ENCODE assay signal across 8 mouse cellular contexts in genomic region chr7:16876608-16877007, GRCm38 (mm10). TPM values are rescaled to one million over a fixed set of nuclear protein-coding genes. Genes with fewer than 3 reads are reported as not detected.
DNase-seq lines count a peak whose midpoint lies in the region; ATAC-seq and TF ChIP-seq lines count a peak whose summit lies in the region.

No protein-coding gene starts in this region.

- peak overlapping the region; percentile 31; the same call in 1 of the 2 replicates for H3K4me3 ChIP-seq in G1E (ENCODE audit: low read depth, low read length)
- peak overlapping the region; percentile 85 for H3K4me3 ChIP-seq in forebrain, embryonic 15.5 days

- ATAC-seq in G1E (ENCODE audit: extremely low read depth, insufficient number of reproducible peaks, low FRiP score, poor library complexity, severe bottlenecking): no peak
- no peak for ATAC-seq in forebrain, embryonic 15.5 days (replicated peaks)
- no peak for ATAC-seq in megakaryocyte-erythroid progenitor cell, adult 5-6 weeks (replicated peaks; ENCODE audit: low FRiP score, low TSS enrichment, poor library complexity, severe bottlenecking)

- peaks cover 35% of the 10 kb centered on the region for H3K27me3 ChIP-seq in G1E (ENCODE audit: insufficient read depth, low read length)
- H3K27me3 ChIP-seq in forebrain, embryonic 15.5 days: no peaks in the 10 kb centered on the region

- peak; percentile 38 for DNase-seq in gastrocnemius, postnatal 10 days
- DNase-seq in gastrocnemius, adult 18-20 months (ENCODE audit: low spot score): no peak
- DNase-seq in G1E (ENCODE audit: low spot score): no peak
- peak; percentile 71 to 77 for DNase-seq in kidney, postnatal 4 days
- peak; percentile 87 for DNase-seq in neural tube, embryonic 10.5 days (ENCODE audit: extremely low spot score, low spot score)
- DNase-seq in layer of hippocampus, postnatal 25 days (ENCODE audit: extremely low spot score in 1 of 2, low spot score in 1 of 2): no peak

- H3K36me3 ChIP-seq in G1E (replicated peaks): peaks cover 3% of the 10 kb centered on the region
- no peaks in the 10 kb centered on the region; the same call in 1 of the 2 replicates for H3K36me3 ChIP-seq in forebrain, embryonic 15.5 days

- H3K9ac ChIP-seq in forebrain, embryonic 15.5 days (replicated peaks): peak overlapping the region; percentile 78

- no peak overlapping the region for H3K27ac ChIP-seq in forebrain, embryonic 15.5 days (replicated peaks)

- H3K4me1 ChIP-seq in G1E (ENCODE audit: insufficient read depth, low read depth, low read length): peaks cover 28% of the 10 kb centered on the region
- H3K4me1 ChIP-seq in forebrain, embryonic 15.5 days: peaks cover 38% of the 10 kb centered on the region

- TF ChIP-seq CTCF in G1E (IDR thresholded peaks at IDR 0.05; ENCODE audit: low read depth, low read length): no peak

- H3K4me2 ChIP-seq in forebrain, embryonic 15.5 days (replicated peaks): peak overlapping the region; percentile 92

- no peaks in the 10 kb centered on the region for H3K9me3 ChIP-seq in G1E (replicated peaks)
- no peaks in the 10 kb centered on the region for H3K9me3 ChIP-seq in forebrain, embryonic 15.5 days

- 7% methylated on average over 13 of the region's 13 CpGs for WGBS in forebrain, embryonic 15.5 days

RNA-seq across cellular contexts. Expression of gene Dact3, which starts 1.5 kb away (rescaled TPM):
- 10 to 100 TPM in 1 of 2 experiments, 1 to 10 TPM in 1; 9.5 to 10.9 TPM for total RNA-seq in gastrocnemius, postnatal 10 days (2021)
- total RNA-seq in gastrocnemius, adult 18-20 months (2021): 1 to 10 TPM in 1 of 2 experiments, under 1 TPM in 1; 0.89 to 1.6 TPM
- total RNA-seq in G1E (2014; fragmentation: Nextera tagmentation) (0.30 TPM in 1 of 2 replicates, not detected in the other), G1E (2017) (0.05 and 0.12 TPM in 2 replicates)
- polyA plus RNA-seq in G1E (2012): 0.28 and 0.30 TPM in 2 replicates
- polyA plus RNA-seq in forebrain, embryonic 15.5 days (2015; fragmentation: Nextera tagmentation; extraction: Ambion mirVana): 3.3 and 3.4 TPM in 2 replicates
- total RNA-seq in layer of hippocampus, postnatal 25 days (2021): 100 to 1,000 TPM; 150 to 160 TPM
- 0.27 TPM in 1 of 2 replicates, not detected in the other for total RNA-seq in megakaryocyte-erythroid progenitor cell, adult 5-6 weeks (2014; fragmentation: Nextera tagmentation)
- total RNA-seq in megakaryocyte-erythroid progenitor cell, adult 5-6 weeks (2017): 0.75 TPM in 1 of 2 replicates, not detected in the other

RNA-seq across cellular contexts. Expression of gene Gng8, which starts 15.0 kb away (rescaled TPM):
- 1 to 10 TPM; 1.3 to 2.7 TPM for total RNA-seq in gastrocnemius, postnatal 10 days (2021)
- under 1 TPM; 0.37 to 0.71 TPM for total RNA-seq in gastrocnemius, adult 18-20 months (2021)
- total RNA-seq in G1E (2014; fragmentation: Nextera tagmentation): not detected in 2 replicates
- total RNA-seq in G1E (2017): 0.23 TPM in 1 of 2 replicates, not detected in the other
- polyA plus RNA-seq in G1E (2012): not detected in 2 replicates
- polyA plus RNA-seq in forebrain, embryonic 15.5 days (2015; fragmentation: Nextera tagmentation; extraction: Ambion mirVana): 4.4 TPM in 2 replicates
- total RNA-seq in layer of hippocampus, postnatal 25 days (2021): 1 to 10 TPM; 2.5 to 3.2 TPM
- not detected in 2 replicates for total RNA-seq in megakaryocyte-erythroid progenitor cell, adult 5-6 weeks (2014; fragmentation: Nextera tagmentation)
- total RNA-seq in megakaryocyte-erythroid progenitor cell, adult 5-6 weeks (2017): 2.6 TPM in 1 of 2 replicates, not detected in the other

RNA-seq across cellular contexts. Expression of gene Ptgir, which starts 29.7 kb away (rescaled TPM):
- 1 to 10 TPM; 1.8 to 2.9 TPM for total RNA-seq in gastrocnemius, postnatal 10 days (2021)
- total RNA-seq in gastrocnemius, adult 18-20 months (2021): 1 to 10 TPM in 1 of 2 experiments, under 1 TPM in 1; 0.39 to 2.2 TPM
- total RNA-seq in G1E (2014; fragmentation: Nextera tagmentation): not detected in 2 replicates
- total RNA-seq in G1E (2017): 3.1 and 3.5 TPM in 2 replicates
- polyA plus RNA-seq in G1E (2012): 0.05 and 0.07 TPM in 2 replicates
- 0.13 and 0.29 TPM in 2 replicates for polyA plus RNA-seq in forebrain, embryonic 15.5 days (2015; fragmentation: Nextera tagmentation; extraction: Ambion mirVana)
- total RNA-seq in layer of hippocampus, postnatal 25 days (2021): under 1 TPM in 1 of 2 experiments, not detected in 1; 0.09 TPM
- not detected in 2 replicates for total RNA-seq in megakaryocyte-erythroid progenitor cell, adult 5-6 weeks (2014; fragmentation: Nextera tagmentation)
- not detected in 2 replicates for total RNA-seq in megakaryocyte-erythroid progenitor cell, adult 5-6 weeks (2017)

RNA-seq across cellular contexts. Expression of gene Prkd2, which starts 33.9 kb away (rescaled TPM):
- total RNA-seq in gastrocnemius, postnatal 10 days (2021): 10 to 100 TPM in 1 of 2 experiments, 1 to 10 TPM in 1; 9.8 to 14.0 TPM
- total RNA-seq in gastrocnemius, adult 18-20 months (2021): 1 to 10 TPM; 4.9 to 5.9 TPM
- total RNA-seq in G1E (2014; fragmentation: Nextera tagmentation) (23.6 and 28.7 TPM in 2 replicates), G1E (2017) (3.9 and 4.4 TPM in 2 replicates)
- 13.6 and 22.4 TPM in 2 replicates for polyA plus RNA-seq in G1E (2012)
- 7.0 and 8.0 TPM in 2 replicates for polyA plus RNA-seq in forebrain, embryonic 15.5 days (2015; fragmentation: Nextera tagmentation; extraction: Ambion mirVana)
- total RNA-seq in layer of hippocampus, postnatal 25 days (2021): 1 to 10 TPM; 5.2 to 6.9 TPM
- total RNA-seq in megakaryocyte-erythroid progenitor cell, adult 5-6 weeks (2014; fragmentation: Nextera tagmentation): 14.2 and 19.8 TPM in 2 replicates
- total RNA-seq in megakaryocyte-erythroid progenitor cell, adult 5-6 weeks (2017): 5.2 and 14.9 TPM in 2 replicates

RNA-seq across cellular contexts. Expression of gene Calm3, which starts 47.3 kb away (rescaled TPM):
- total RNA-seq in gastrocnemius, postnatal 10 days (2021): 100 to 1,000 TPM; 255 to 271 TPM
- total RNA-seq in gastrocnemius, adult 18-20 months (2021): 100 to 1,000 TPM; 334 to 349 TPM
- total RNA-seq in G1E (2014; fragmentation: Nextera tagmentation) (157 and 166 TPM in 2 replicates), G1E (2017) (313 and 344 TPM in 2 replicates)
- 792 and 815 TPM in 2 replicates for polyA plus RNA-seq in G1E (2012)
- polyA plus RNA-seq in forebrain, embryonic 15.5 days (2015; fragmentation: Nextera tagmentation; extraction: Ambion mirVana): 291 and 305 TPM in 2 replicates
- total RNA-seq in layer of hippocampus, postnatal 25 days (2021): 1,000 to 10,000 TPM; 2,256 to 2,439 TPM
- total RNA-seq in megakaryocyte-erythroid progenitor cell, adult 5-6 weeks (2014; fragmentation: Nextera tagmentation): 291 and 377 TPM in 2 replicates
- 512 and 515 TPM in 2 replicates for total RNA-seq in megakaryocyte-erythroid progenitor cell, adult 5-6 weeks (2017)

Comparison
In these comparisons a context has a peak if more than half of its experiments do, and no peak if none do; other contexts are left out.
1. DNase-seq: peak in gastrocnemius, postnatal 10 days (single experiment), kidney, postnatal 4 days (2 of 2) and neural tube, embryonic 10.5 days (single experiment); none in gastrocnemius, adult 18-20 months (single experiment), G1E (single experiment) and layer of hippocampus, postnatal 25 days (0 of 2).
2. RNA of gene Dact3, which starts 1.5 kb away (total RNA-seq): 150 to 160 TPM in layer of hippocampus, postnatal 25 days; 9.5 to 10.9 TPM in gastrocnemius, postnatal 10 days, 0.89 to 1.6 TPM in gastrocnemius, adult 18-20 months, 0.27 to 0.75 TPM in megakaryocyte-erythroid progenitor cell, adult 5-6 weeks and 0.05 to 0.30 TPM in G1E; every median in the first group is over 10 times any median in the second.